Mouse (Mus musculus): ENCODE data around the gene Sh2b3. TPM values are rescaled to one million over a fixed set of nuclear protein-coding genes. Genes with fewer than 3 reads are reported as not detected.

Gene Sh2b3
- polyA plus RNA-seq, 1 experiment from 2014 or later = 6.1 TPM

DNA sequence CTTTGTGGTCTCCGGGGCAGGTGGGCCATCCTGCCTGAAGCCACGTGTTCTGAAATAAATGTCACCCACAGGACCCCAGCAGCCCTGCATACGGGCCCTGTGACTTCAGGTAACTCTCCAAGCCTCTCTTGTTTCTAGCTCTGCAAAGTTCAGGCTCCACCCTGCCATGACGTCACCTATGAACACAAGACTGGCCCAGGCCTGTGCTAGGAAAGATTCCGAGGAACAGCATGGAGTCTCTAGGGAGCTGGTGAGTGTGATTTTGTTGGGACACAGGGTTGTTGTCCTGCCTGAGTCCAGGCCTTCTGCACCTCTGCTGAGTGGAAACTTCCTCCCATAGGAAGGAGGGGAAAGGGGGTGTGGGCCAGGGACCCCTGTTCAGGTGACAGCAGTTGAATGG is 30.5 kb upstream of the Sh2b3 start:
- 56% methylated on average over 5 of the region's 5 CpGs for WGBS (ENCODE audit: insufficient replicate concordance)
- no peak overlapping the region for H3K27ac ChIP-seq (ENCODE audit: low read length)
- no peaks in the 10 kb centered on the region for H3K4me1 ChIP-seq (ENCODE audit: control insufficient read depth, low read depth, low read length)
- ATAC-seq (ENCODE audit: low read depth) = no peak
- no peak overlapping the region for H3K4me3 ChIP-seq (ENCODE audit: low read depth, low read length)
- no peaks in the 10 kb centered on the region for H3K9me3 ChIP-seq (replicated peaks; ENCODE audit: control insufficient read depth, low read length)
- H3K4me2 ChIP-seq (ENCODE audit: low read depth, low read length) = no peak overlapping the region
- no peaks in the 10 kb centered on the region for H3K36me3 ChIP-seq (ENCODE audit: control insufficient read depth, insufficient read depth)
- no peaks in the 10 kb centered on the region for H3K27me3 ChIP-seq (ENCODE audit: control insufficient read depth, insufficient read depth, low read depth, low read length)
- H3K9ac ChIP-seq (ENCODE audit: low read depth, low read length) = no peak overlapping the region

DNA sequence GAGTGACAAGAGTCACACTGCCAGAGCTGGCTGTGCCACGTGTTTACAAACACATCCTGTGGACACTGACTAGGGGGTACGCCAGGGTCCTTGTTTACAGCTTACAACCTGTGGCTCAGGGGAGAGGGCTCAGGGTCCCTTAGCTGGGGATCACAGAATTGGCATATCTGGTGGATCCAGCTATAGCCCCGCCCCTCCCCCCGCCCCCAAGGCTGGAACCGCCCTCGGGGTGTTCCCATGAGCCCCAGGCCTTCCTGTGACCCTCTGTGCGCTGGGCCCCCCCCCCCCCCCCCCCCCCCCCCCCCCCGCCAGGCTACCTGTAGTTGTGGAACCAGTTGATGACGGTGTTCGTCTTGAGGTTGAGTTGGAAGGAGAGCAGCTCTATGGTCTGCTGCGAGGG is 26.9 kb upstream of the Sh2b3 start:
- Histone ChIP-seq H3K27ac (ENCODE audit: low read length) (no peak overlapping the region), H3K9ac (ENCODE audit: low read depth, low read length) (no peak overlapping the region), H3K4me2 (ENCODE audit: low read depth, low read length) (no peak overlapping the region), H3K4me3 (ENCODE audit: low read depth, low read length) (no peak overlapping the region), H3K27me3 (ENCODE audit: control insufficient read depth, insufficient read depth, low read depth, low read length) (no peaks in the 10 kb centered on the region), H3K9me3 (replicated peaks; ENCODE audit: control insufficient read depth, low read length) (no peaks in the 10 kb centered on the region), H3K4me1 (ENCODE audit: control insufficient read depth, low read depth, low read length) (no peaks in the 10 kb centered on the region), H3K36me3 (ENCODE audit: control insufficient read depth, insufficient read depth) (peaks cover 5% of the 10 kb centered on the region)
- 11% methylated on average over 8 of the region's 11 CpGs for WGBS (ENCODE audit: insufficient replicate concordance)
- no peak for ATAC-seq (ENCODE audit: low read depth)

- Histone ChIP-seq H3K4me1 (ENCODE audit: control insufficient read depth, low read depth, low read length) (no peaks in the 10 kb centered on the region; the same call in 1 of the 2 replicates), H3K4me2 (ENCODE audit: low read depth, low read length) (no peak overlapping the region), H3K4me3 (ENCODE audit: low read depth, low read length) (no peak overlapping the region), H3K9me3 (replicated peaks; ENCODE audit: control insufficient read depth, low read length) (no peaks in the 10 kb centered on the region), H3K36me3 (ENCODE audit: control insufficient read depth, insufficient read depth) (peaks cover 5% of the 10 kb centered on the region), H3K27ac (ENCODE audit: low read length) (no peak overlapping the region), H3K27me3 (ENCODE audit: control insufficient read depth, insufficient read depth, low read depth, low read length) (no peaks in the 10 kb centered on the region), H3K9ac (ENCODE audit: low read depth, low read length) (no peak overlapping the region)
- WGBS (ENCODE audit: insufficient replicate concordance) = 38% methylated on average over 5 of the region's 5 CpGs
- ATAC-seq (ENCODE audit: low read depth) = no peak
These were observed 24.5 kb upstream of the Sh2b3 start for GRCm38 (mm10) chr5:121861964-121862363.

- Histone ChIP-seq H3K27me3 (ENCODE audit: control insufficient read depth, insufficient read depth, low read depth, low read length) (no peaks in the 10 kb centered on the region), H3K27ac (ENCODE audit: low read length) (no peak overlapping the region), H3K4me2 (ENCODE audit: low read depth, low read length) (no peak overlapping the region), H3K4me3 (ENCODE audit: low read depth, low read length) (no peak overlapping the region), H3K9ac (ENCODE audit: low read depth, low read length) (no peak overlapping the region), H3K9me3 (replicated peaks; ENCODE audit: control insufficient read depth, low read length) (no peaks in the 10 kb centered on the region), H3K4me1 (ENCODE audit: control insufficient read depth, low read depth, low read length) (peaks cover 3% of the 10 kb centered on the region; the same call in 1 of the 2 replicates), H3K36me3 (ENCODE audit: control insufficient read depth, insufficient read depth) (peaks cover 5% of the 10 kb centered on the region)
- ATAC-seq (ENCODE audit: low read depth) = no peak
- WGBS (ENCODE audit: insufficient replicate concordance) = 59% methylated on average over 12 of the region's 12 CpGs
These were observed 21.0 kb upstream of the Sh2b3 start for GRCm38 (mm10) chr5:121858427-121858826.

GRCm38 (mm10) chr5:121856740-121857139 is 19.3 kb upstream of the Sh2b3 start:
- WGBS (ENCODE audit: insufficient replicate concordance) = 71% methylated on average over 11 of the region's 11 CpGs

DNA sequence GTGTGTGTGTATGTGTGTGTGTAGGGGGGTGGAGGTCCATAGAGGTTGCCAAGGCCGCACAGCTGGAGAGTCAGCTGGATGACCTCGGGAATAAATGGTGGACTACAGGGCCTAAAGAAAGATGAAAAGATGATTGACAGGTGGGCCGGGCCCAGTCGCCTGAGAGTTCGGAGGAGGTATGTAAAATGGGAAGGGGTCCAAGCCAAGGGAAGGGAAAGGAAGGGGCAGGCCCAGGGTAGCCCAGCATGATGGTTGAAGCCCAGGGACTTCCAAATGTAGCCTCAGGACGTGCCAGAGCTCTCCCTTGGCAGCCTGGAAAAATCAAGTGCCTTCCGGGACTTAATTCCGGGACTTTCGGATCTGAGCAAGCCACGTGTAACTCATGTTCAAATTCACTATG is 17.3 kb upstream of the Sh2b3 start:
- H3K4me3 ChIP-seq (ENCODE audit: low read depth, low read length) = no peak overlapping the region
- no peaks in the 10 kb centered on the region; the same call in 1 of the 2 replicates for H3K36me3 ChIP-seq (ENCODE audit: control insufficient read depth, insufficient read depth)
- no peak overlapping the region for H3K4me2 ChIP-seq (ENCODE audit: low read depth, low read length)
- H3K9me3 ChIP-seq (replicated peaks; ENCODE audit: control insufficient read depth, low read length) = no peaks in the 10 kb centered on the region
- ATAC-seq (ENCODE audit: low read depth) = no peak
- peaks cover 11% of the 10 kb centered on the region for H3K4me1 ChIP-seq (ENCODE audit: control insufficient read depth, low read depth, low read length)
- WGBS (ENCODE audit: insufficient replicate concordance) = 76% methylated on average over 10 of the region's 10 CpGs
- H3K27me3 ChIP-seq (ENCODE audit: control insufficient read depth, insufficient read depth, low read depth, low read length) = no peaks in the 10 kb centered on the region
- H3K9ac ChIP-seq (ENCODE audit: low read depth, low read length) = no peak overlapping the region
- H3K27ac ChIP-seq (ENCODE audit: low read length) = no peak overlapping the region

More at GRCm38 (mm10) chr5:121856740-121857139, 19.3 kb upstream of the Sh2b3 start:
- no peaks in the 10 kb centered on the region for H3K9me3 ChIP-seq (replicated peaks; ENCODE audit: control insufficient read depth, low read length)
- H3K4me1 ChIP-seq (ENCODE audit: control insufficient read depth, low read depth, low read length) = peaks cover 3% of the 10 kb centered on the region; the same call in 1 of the 2 replicates
- no peak for ATAC-seq (ENCODE audit: low read depth)
- H3K27ac ChIP-seq (ENCODE audit: low read length) = no peak overlapping the region
- H3K4me2 ChIP-seq (ENCODE audit: low read depth, low read length) = no peak overlapping the region
- H3K36me3 ChIP-seq (ENCODE audit: control insufficient read depth, insufficient read depth) = peaks cover 5% of the 10 kb centered on the region
- H3K4me3 ChIP-seq (ENCODE audit: low read depth, low read length) = no peak overlapping the region
- no peaks in the 10 kb centered on the region for H3K27me3 ChIP-seq (ENCODE audit: control insufficient read depth, insufficient read depth, low read depth, low read length)
- H3K9ac ChIP-seq (ENCODE audit: low read depth, low read length) = no peak overlapping the region

GRCm38 (mm10) chr5:121853368-121854051 is 16.1 kb upstream of the Sh2b3 start:
- Histone ChIP-seq H3K4me1 (ENCODE audit: control insufficient read depth, low read depth, low read length) (peaks cover 15% of the 10 kb centered on the region), H3K9ac (ENCODE audit: low read depth, low read length) (no peak overlapping the region), H3K4me2 (ENCODE audit: low read depth, low read length) (no peak overlapping the region), H3K36me3 (ENCODE audit: control insufficient read depth, insufficient read depth) (no peaks in the 10 kb centered on the region; the same call in 1 of the 2 replicates), H3K27ac (ENCODE audit: low read length) (peak overlapping the region; percentile 39), H3K4me3 (ENCODE audit: low read depth, low read length) (no peak overlapping the region), H3K9me3 (replicated peaks; ENCODE audit: control insufficient read depth, low read length) (no peaks in the 10 kb centered on the region), H3K27me3 (ENCODE audit: control insufficient read depth, insufficient read depth, low read depth, low read length) (no peaks in the 10 kb centered on the region)
- peak; percentile 83 for ATAC-seq (ENCODE audit: low read depth)
- 61% methylated on average over 9 of the region's 9 CpGs for WGBS (ENCODE audit: insufficient replicate concordance)

- H3K27me3 ChIP-seq (ENCODE audit: control insufficient read depth, insufficient read depth, low read depth, low read length) = peaks cover 8% of the 10 kb centered on the region
- H3K4me1 ChIP-seq (ENCODE audit: control insufficient read depth, low read depth, low read length) = peaks cover 19% of the 10 kb centered on the region
- H3K4me3 ChIP-seq (ENCODE audit: low read depth, low read length) = peak overlapping the region; percentile 84
- H3K27ac ChIP-seq (ENCODE audit: low read length) = peak overlapping the region; percentile 41; the same call in 1 of the 2 replicates
- H3K4me2 ChIP-seq (ENCODE audit: low read depth, low read length) = peak overlapping the region; percentile 99
- 45% methylated on average over 20 of the region's 20 CpGs for WGBS (ENCODE audit: insufficient replicate concordance)
- H3K9ac ChIP-seq (ENCODE audit: low read depth, low read length) = no peak overlapping the region
- no peak for ATAC-seq (ENCODE audit: low read depth)
- H3K36me3 ChIP-seq (ENCODE audit: control insufficient read depth, insufficient read depth) = no peaks in the 10 kb centered on the region; the same call in 1 of the 2 replicates
- H3K9me3 ChIP-seq (replicated peaks; ENCODE audit: control insufficient read depth, low read length) = no peaks in the 10 kb centered on the region
These were observed 12.3 kb upstream of the Sh2b3 start for GRCm38 (mm10) chr5:121849478-121850349.

DNA sequence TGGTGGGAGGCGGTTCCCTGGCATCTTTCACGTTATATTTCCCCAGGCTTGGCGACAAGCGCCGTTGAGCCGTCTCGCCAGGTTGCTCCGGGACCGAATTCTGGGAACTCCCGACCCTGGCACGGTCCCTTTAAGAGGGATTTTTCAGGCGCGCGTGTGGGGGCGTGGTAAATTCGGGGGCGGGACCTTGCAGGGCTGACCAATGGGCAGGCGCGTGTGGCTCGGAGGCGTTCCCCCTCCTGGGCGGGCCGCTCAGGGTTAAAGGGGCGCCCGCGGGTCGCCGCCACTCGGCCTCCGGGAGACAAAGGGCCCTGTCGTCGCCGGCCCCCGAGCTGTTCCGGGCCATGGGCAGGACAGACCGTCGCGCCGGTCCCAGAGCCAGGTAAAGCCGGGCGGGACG is 11.3 kb upstream of the Sh2b3 start, which contains the start of gene Pheta1:
Gene Pheta1, plus strand, starts transcription at position 242 of the 400 bp plus-strand sequence.
- Histone ChIP-seq H3K9ac (ENCODE audit: low read depth, low read length) (peak within 1 kb of the TSS; percentile 78), H3K4me3 (ENCODE audit: low read depth, low read length) (peak within 1 kb of the TSS; percentile 84), H3K27me3 (ENCODE audit: control insufficient read depth, insufficient read depth, low read depth, low read length) (peaks cover 16% of the 10 kb centered on the region), H3K27ac (ENCODE audit: low read length) (peak within 1 kb of the TSS; percentile 58), H3K9me3 (replicated peaks; ENCODE audit: control insufficient read depth, low read length) (no peaks in the 10 kb centered on the region), H3K4me1 (ENCODE audit: control insufficient read depth, low read depth, low read length) (peaks cover 19% of the 10 kb centered on the region), H3K36me3 (ENCODE audit: control insufficient read depth, insufficient read depth) (no peaks in the 10 kb centered on the region; the same call in 1 of the 2 replicates), H3K4me2 (ENCODE audit: low read depth, low read length) (peak within 1 kb of the TSS; percentile 99)
- WGBS (ENCODE audit: insufficient replicate concordance) = under 1% methylated on average over 42 of the region's 42 CpGs
- peak; percentile 91 for ATAC-seq (ENCODE audit: low read depth)
